ENCODE assay signal across 17 mouse cellular contexts in genomic region chr8:123993997-123994396, GRCm38 (mm10). TPM values are rescaled to one million over a fixed set of nuclear protein-coding genes. Genes with fewer than 3 reads are reported as not detected.
A peak's percentile ranks its signal among the peaks of the same experiment; 100 is the strongest.
DNase-seq lines count a peak whose midpoint lies in the region; ATAC-seq and TF ChIP-seq lines count a peak whose summit lies in the region.
"Had no signal": no experiment of that assay in that cellular context is flagged by ENCODE, and none has a peak within 500 bp of the region (broad histone marks: within the 10 kb centered on the region; RNA-seq: fewer than 3 reads in every experiment).

No protein-coding gene starts in this region.

- H3K4me1 ChIP-seq in kidney, embryonic 16.5 days (ENCODE audit: insufficient read depth, low read length), result no peaks in the 10 kb centered on the region
- H3K4me1 ChIP-seq in E14TG2a.4 (replicated peaks; ENCODE audit: low read depth, low read length), result peaks cover 91% of the 10 kb centered on the region
- H3K4me1 ChIP-seq in embryonic facial prominence, embryonic 14.5 days (ENCODE audit: control insufficient read depth, insufficient read depth, low read length), result no peaks in the 10 kb centered on the region
- H3K4me1 ChIP-seq: hindbrain, embryonic 13.5 days; neural tube, embryonic 13.5 days had no signal

- no peak for TF ChIP-seq CTCF in E14TG2a.4 (conservative IDR thresholded peaks at IDR 0.05; ENCODE audit: low read length)

- no peaks in the 10 kb centered on the region for H3K9me3 ChIP-seq in kidney, embryonic 16.5 days (ENCODE audit: low read length)
- no peaks in the 10 kb centered on the region for H3K9me3 ChIP-seq in E14TG2a.4 (ENCODE audit: low read length)
- H3K9me3 ChIP-seq in embryonic facial prominence, embryonic 14.5 days (ENCODE audit: control insufficient read depth, low read length), result no peaks in the 10 kb centered on the region
- H3K9me3 ChIP-seq: forebrain, embryonic 15.5 days; hindbrain, embryonic 13.5 days; neural tube, embryonic 13.5 days had no signal

- WGBS in kidney, embryonic 16.5 days, result 78% methylated on average over 3 of the region's 3 CpGs
- 94% methylated on average over 3 of the region's 3 CpGs for WGBS in embryonic facial prominence, embryonic 14.5 days

- peak overlapping the region; percentile 40; the same call in 1 of the 2 replicates for H3K27ac ChIP-seq in kidney, embryonic 16.5 days (ENCODE audit: low read length)
- H3K27ac ChIP-seq in embryonic facial prominence, embryonic 14.5 days (replicated peaks; ENCODE audit: low read depth, low read length), result peak overlapping the region; percentile 31; the same call in 1 of the 2 replicates
- H3K27ac ChIP-seq: forebrain, embryonic 15.5 days; hindbrain, embryonic 13.5 days; neural tube, embryonic 13.5 days had no signal

- ATAC-seq in kidney, embryonic 16.5 days (ENCODE audit: low FRiP score, low TSS enrichment), result no peak
- peak; percentile 88 for ATAC-seq in embryonic facial prominence, embryonic 14.5 days (ENCODE audit: low read depth)
- ATAC-seq in erythroid progenitor cell, adult 5-6 weeks (replicated peaks; ENCODE audit: low FRiP score, poor library complexity, severe bottlenecking), result no peak
- ATAC-seq: forebrain, embryonic 15.5 days had no signal

- H3K9ac ChIP-seq in kidney, embryonic 16.5 days (replicated peaks; ENCODE audit: low read length), result no peak overlapping the region
- H3K9ac ChIP-seq in embryonic facial prominence, embryonic 14.5 days (ENCODE audit: low read depth, low read length), result no peak overlapping the region
- H3K9ac ChIP-seq: forebrain, embryonic 15.5 days; hindbrain, embryonic 13.5 days; neural tube, embryonic 13.5 days had no signal

- H3K27me3 ChIP-seq in kidney, embryonic 16.5 days (ENCODE audit: insufficient read depth, low read length), result no peaks in the 10 kb centered on the region
- H3K27me3 ChIP-seq in E14TG2a.4 (ENCODE audit: insufficient read depth, low read length), result no peaks in the 10 kb centered on the region
- no peaks in the 10 kb centered on the region for H3K27me3 ChIP-seq in embryonic facial prominence, embryonic 14.5 days (replicated peaks; ENCODE audit: control insufficient read depth, insufficient read depth, low read length)
- H3K27me3 ChIP-seq: CH12.LX; forebrain, embryonic 15.5 days; hindbrain, embryonic 13.5 days; neural tube, embryonic 13.5 days had no signal

- H3K4me3 ChIP-seq in kidney, embryonic 16.5 days (ENCODE audit: low read length), result no peak overlapping the region
- peak overlapping the region; percentile 39 for H3K4me3 ChIP-seq in E14TG2a.4 (replicated peaks; ENCODE audit: low read length)
- no peak overlapping the region for H3K4me3 ChIP-seq in embryonic facial prominence, embryonic 14.5 days (ENCODE audit: low read depth, low read length)
- H3K4me3 ChIP-seq: forebrain, embryonic 15.5 days; hindbrain, embryonic 13.5 days; neural tube, embryonic 13.5 days had no signal

- H3K4me2 ChIP-seq in kidney, embryonic 16.5 days (replicated peaks; ENCODE audit: low read depth, low read length), result no peak overlapping the region
- H3K4me2 ChIP-seq in embryonic facial prominence, embryonic 14.5 days (ENCODE audit: low read depth, low read length), result no peak overlapping the region
- H3K4me2 ChIP-seq: forebrain, embryonic 15.5 days; hindbrain, embryonic 13.5 days; neural tube, embryonic 13.5 days had no signal

- H3K36me3 ChIP-seq in kidney, embryonic 16.5 days (ENCODE audit: insufficient read depth, low read length), result peaks cover 11% of the 10 kb centered on the region
- peaks cover 56% of the 10 kb centered on the region for H3K36me3 ChIP-seq in E14TG2a.4 (ENCODE audit: insufficient read depth, low read length)
- peaks cover 36% of the 10 kb centered on the region for H3K36me3 ChIP-seq in embryonic facial prominence, embryonic 14.5 days (ENCODE audit: control insufficient read depth, insufficient read depth, low read length)

- DNase-seq in kidney, postnatal 36 days, result no peak
- DNase-seq in embryonic facial prominence, embryonic 14.5 days (ENCODE audit: low spot score), result peak; percentile 86
- DNase-seq in lung, postnatal 25 days (ENCODE audit: low spot score), result peak; percentile 48
- no peak for DNase-seq in heart, postnatal 4 days
- no peak for DNase-seq in frontal cortex, postnatal 10 days (ENCODE audit: low spot score in 2 of 2)
- DNase-seq: cerebellum, postnatal 25 days; gastrocnemius, postnatal 25 days; kidney, adult 18-20 months; kidney, postnatal 25 days; left cerebral cortex, postnatal 4 days had no signal

RNA-seq across cellular contexts. Expression of gene Abcb10, which starts 11.1 kb away (rescaled TPM):
- 16.0 and 16.2 TPM in 2 replicates for polyA plus RNA-seq in kidney, embryonic 16.5 days (2015; fragmentation: Nextera tagmentation; extraction: Ambion mirVana)
- polyA plus RNA-seq in embryonic facial prominence, embryonic 14.5 days (2014; fragmentation: Nextera tagmentation; extraction: Ambion mirVana), result 15.8 and 16.7 TPM in 2 replicates
- total RNA-seq in erythroid progenitor cell, adult 5-6 weeks (2015; ENCODE audit: low replicate concordance), result 465 and 471 TPM in 2 replicates
- 483 and 625 TPM in 2 replicates for total RNA-seq in erythroid progenitor cell, adult 5-6 weeks (2017; ENCODE audit: low replicate concordance)
- total RNA-seq in heart, postnatal 4 days (2021), result 10 to 100 TPM; 36.9 to 37.8 TPM

RNA-seq across cellular contexts. Expression of gene Taf5l, which starts 27.2 kb away (rescaled TPM):
- 38.4 and 41.1 TPM in 2 replicates for polyA plus RNA-seq in kidney, embryonic 16.5 days (2015; fragmentation: Nextera tagmentation; extraction: Ambion mirVana)
- 36.1 and 42.2 TPM in 2 replicates for polyA plus RNA-seq in embryonic facial prominence, embryonic 14.5 days (2014; fragmentation: Nextera tagmentation; extraction: Ambion mirVana)
- total RNA-seq in erythroid progenitor cell, adult 5-6 weeks (2015; ENCODE audit: low replicate concordance), result 45.0 and 46.9 TPM in 2 replicates
- total RNA-seq in erythroid progenitor cell, adult 5-6 weeks (2017; ENCODE audit: low replicate concordance), result 40.3 and 41.6 TPM in 2 replicates
- total RNA-seq in heart, postnatal 4 days (2021), result 10 to 100 TPM; 27.5 to 29.9 TPM

RNA-seq across cellular contexts. Expression of gene Urb2, which starts 27.3 kb away (rescaled TPM):
- 4.7 and 6.3 TPM in 2 replicates for polyA plus RNA-seq in kidney, embryonic 16.5 days (2015; fragmentation: Nextera tagmentation; extraction: Ambion mirVana)
- polyA plus RNA-seq in embryonic facial prominence, embryonic 14.5 days (2014; fragmentation: Nextera tagmentation; extraction: Ambion mirVana), result 5.6 and 5.8 TPM in 2 replicates
- 10.9 and 11.5 TPM in 2 replicates for total RNA-seq in erythroid progenitor cell, adult 5-6 weeks (2015; ENCODE audit: low replicate concordance)
- 8.5 and 10.7 TPM in 2 replicates for total RNA-seq in erythroid progenitor cell, adult 5-6 weeks (2017; ENCODE audit: low replicate concordance)
- 10 to 100 TPM; 10.8 to 11.1 TPM for total RNA-seq in heart, postnatal 4 days (2021)

RNA-seq across cellular contexts. Expression of gene Nup133, which starts 44.9 kb away (rescaled TPM):
- 34.5 and 42.4 TPM in 2 replicates for polyA plus RNA-seq in kidney, embryonic 16.5 days (2015; fragmentation: Nextera tagmentation; extraction: Ambion mirVana)
- 30.4 and 31.8 TPM in 2 replicates for polyA plus RNA-seq in embryonic facial prominence, embryonic 14.5 days (2014; fragmentation: Nextera tagmentation; extraction: Ambion mirVana)
- 32.1 and 35.2 TPM in 2 replicates for total RNA-seq in erythroid progenitor cell, adult 5-6 weeks (2015; ENCODE audit: low replicate concordance)
- 46.0 and 49.7 TPM in 2 replicates for total RNA-seq in erythroid progenitor cell, adult 5-6 weeks (2017; ENCODE audit: low replicate concordance)
- 10 to 100 TPM; 20.1 to 21.5 TPM for total RNA-seq in heart, postnatal 4 days (2021)

Comparison
In these comparisons a context has a peak if more than half of its experiments do, and no peak if none do; other contexts are left out.
1. DNase-seq: peak in embryonic facial prominence, embryonic 14.5 days (single experiment) and lung, postnatal 25 days (single experiment); none in kidney, postnatal 36 days (0 of 2), heart, postnatal 4 days (single experiment) and frontal cortex, postnatal 10 days (0 of 2).
2. RNA of gene Abcb10, which starts 11.1 kb away (total RNA-seq): 465 to 625 TPM in erythroid progenitor cell, adult 5-6 weeks; 36.9 to 37.8 TPM in heart, postnatal 4 days; every median in the first group is over 10 times any median in the second.